Mouse (Mus musculus) layer of hippocampus, adult 6 months (tissue): ENCODE results near the gene Fam205a3. TPM values are rescaled to one million over a fixed set of nuclear protein-coding genes. Genes with fewer than 3 reads are reported as not detected.

Experiments
- long read RNA-seq, 2 experiments: library from polyadenylated mRNA; unstranded; transcript quantifications; one replicate each; pipeline ENCODE4 v2.0.0; 2019 to 2020
- polyA plus RNA-seq: library from polyadenylated mRNA; unstranded; fragments of <200 nt; fragmentation: Nextera tagmentation; gene quantifications from 2 replicates; pipeline ENCODE4 v1.2.3, GENCODE M21; 2021

The Fam205a3 gene
- polyA plus RNA-seq = 0.31 TPM in 1 of 2 replicates, not detected in the other
- long read RNA-seq, experiment 1 = 0 reads
- long read RNA-seq, experiment 2, partial matches to known transcripts = 0 of 1 reads
- long read RNA-seq, experiment 2, other reads (novel, unspliced or antisense) = 1 of 1 reads

DNA sequence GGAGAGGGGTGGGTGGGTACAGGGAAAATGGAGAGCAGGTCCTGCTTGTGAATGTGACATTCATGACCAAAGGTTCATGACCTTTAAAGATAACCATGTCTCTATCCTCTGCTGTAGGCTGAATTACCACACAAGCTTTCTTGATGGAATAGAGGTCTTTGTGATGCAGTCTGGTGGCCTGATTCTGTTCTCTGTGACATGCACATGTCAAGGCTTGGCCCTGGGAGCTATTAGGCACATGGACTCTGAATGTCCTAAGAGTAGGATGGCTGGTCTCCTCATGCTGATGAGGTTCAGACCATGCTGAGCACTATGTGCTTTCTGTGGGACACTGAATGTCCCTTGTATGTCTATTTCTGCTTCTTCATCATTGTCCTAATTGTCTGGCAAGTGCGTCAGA lies at the start of gene Fam205a3:
Gene Fam205a3, plus strand, starts transcription at position 301 of the 400 bp plus-strand sequence.

GRCm38 (mm10) chr4:42293967-42294366 lies 24.2 kb upstream of the Fam205a3 start, which contains the start of gene Gm21953:
TSS of gene Gm21953 (plus strand) at chr4:42294267.

Other genes starting within 250 kb of the Fam205a3 start
- gene Gm3893, start 227.1 kb upstream of the Fam205a3 start, polyA plus RNA-seq = not detected in 2 replicates
- 7.3 TPM in 1 of 2 replicates, not detected in the other for gene Gm13304, start 203.5 kb upstream of the Fam205a3 start, polyA plus RNA-seq
- 3.3 and 3.7 TPM in 2 replicates for gene Gm13306, start 164.9 kb upstream of the Fam205a3 start, polyA plus RNA-seq
- gene Gm13305, start 149.7 kb upstream of the Fam205a3 start, polyA plus RNA-seq = 0.94 and 1.3 TPM in 2 replicates
- gene Gm10600, start 77.7 kb upstream of the Fam205a3 start, polyA plus RNA-seq = 1.2 TPM in 1 of 2 replicates, not detected in the other
- not detected in 2 replicates for gene Ccl21b, start 62.6 kb upstream of the Fam205a3 start, polyA plus RNA-seq
- gene Gm21953, start 24.1 kb upstream of the Fam205a3 start, polyA plus RNA-seq = 1.7 TPM in 1 of 2 replicates, not detected in the other
- 1.7 TPM in 1 of 2 replicates, not detected in the other for gene Gm21586, start 121.0 kb downstream of the Fam205a3 start, polyA plus RNA-seq
- gene Gm2163, start 148.4 kb downstream of the Fam205a3 start, polyA plus RNA-seq = 0.06 and 0.10 TPM in 2 replicates
- gene Fam205a2, start 209.8 kb downstream of the Fam205a3 start, polyA plus RNA-seq = 0.31 TPM in 1 of 2 replicates, not detected in the other